Mouse (Mus musculus) forelimb bud, embryonic 11.5 days (tissue): ENCODE measurements around the gene Fosl1.

Source experiments
- DNase-seq: peaks from one replicate; pipeline ENCODE4 v3.0.0-alpha.2; 2012; ENCODE audit warnings: low read depth, low spot score

Gene Fosl1

GRCm38 (mm10) chr19:5456922-5457745 is 9.8 kb downstream of the Fosl1 start:
- peak; percentile 88 for DNase-seq

GRCm38 (mm10) chr19:5457746-5458442 is 10.5 kb downstream of the Fosl1 start, which contains the start of gene Ccdc85b:
Gene Ccdc85b (minus strand): TSS chr19:5457894.
- DNase-seq = no peak

- no peak for DNase-seq
Observed at GRCm38 (mm10) chr19:5459019-5459418, 11.7 kb downstream of the Fosl1 start.

- no peak for DNase-seq
Observed at GRCm38 (mm10) chr19:5459896-5460295, 12.5 kb downstream of the Fosl1 start.

- peak; percentile 92 for DNase-seq
Observed at GRCm38 (mm10) chr19:5460465-5460911, 13.1 kb downstream of the Fosl1 start, which contains the start of gene Fibp. Gene Fibp (plus strand): TSS chr19:5460615.

GRCm38 (mm10) chr19:5461411-5461810 is 14.1 kb downstream of the Fosl1 start:
- no peak for DNase-seq

- DNase-seq = no peak
Observed at GRCm38 (mm10) chr19:5463212-5463611, 15.9 kb downstream of the Fosl1 start.

- DNase-seq = peak; percentile 85
Observed at GRCm38 (mm10) chr19:5463791-5464562, 16.6 kb downstream of the Fosl1 start.

GRCm38 (mm10) chr19:5465037-5465436 is 17.7 kb downstream of the Fosl1 start:
- DNase-seq = no peak

GRCm38 (mm10) chr19:5466916-5467500 is 19.7 kb downstream of the Fosl1 start:
- DNase-seq = no peak

- DNase-seq = no peak
Observed at GRCm38 (mm10) chr19:5468374-5468773, 21.0 kb downstream of the Fosl1 start, which contains the start of gene Ctsw. Gene Ctsw (minus strand): TSS chr19:5468507.

GRCm38 (mm10) chr19:5471846-5472245 is 24.5 kb downstream of the Fosl1 start:
- DNase-seq = no peak

- no peak for DNase-seq
Observed at GRCm38 (mm10) chr19:5472857-5473256, 25.5 kb downstream of the Fosl1 start.

GRCm38 (mm10) chr19:5473720-5474119 is 26.4 kb downstream of the Fosl1 start, which contains the start of gene Efemp2:
Gene Efemp2 (plus strand): TSS chr19:5473954.
- peak; percentile 65 for DNase-seq

- no peak for DNase-seq
Observed at GRCm38 (mm10) chr19:5474281-5475068, 27.1 kb downstream of the Fosl1 start.

- DNase-seq = no peak
Observed at GRCm38 (mm10) chr19:5475069-5475714, 27.8 kb downstream of the Fosl1 start.

- no peak for DNase-seq
Observed at GRCm38 (mm10) chr19:5477004-5477667, 29.8 kb downstream of the Fosl1 start.

GRCm38 (mm10) chr19:5477668-5478300 is 30.4 kb downstream of the Fosl1 start:
- DNase-seq = no peak

- DNase-seq = no peak
Observed at GRCm38 (mm10) chr19:5480016-5480415, 32.7 kb downstream of the Fosl1 start.
